Mouse (Mus musculus) intestine, embryonic 14.5 days (tissue): ENCODE data around the gene Zcchc8. TPM values are rescaled to one million over a fixed set of nuclear protein-coding genes. Genes with fewer than 3 reads are reported as not detected.
"Not testable (repeated sequence)": the region's sequence is repeated elsewhere in the genome, so short reads cannot be mapped to it uniquely, and the experiment has no call there.

ENCODE experiments used
- ATAC-seq: fragments of 200-750 bp; cut with Nextera tagmentation; replicated peaks from 2 replicates; pipeline ENCODE4 v1.8.0; 2017; ENCODE audit warnings: low read depth, moderate number of reproducible peaks, moderate TSS enrichment, moderate library complexity; ENCODE audit not compliant: low FRiP score, low TSS enrichment
- DNase-seq: peaks from one replicate; pipeline ENCODE4 v3.0.0-alpha.2; 2018; ENCODE audit warnings: low spot score
- H3K27ac ChIP-seq: fragments of 300-500 bp; sonication (generic); 2 replicates; pipeline ENCODE4 v1.5.1; 2014; ENCODE audit warnings: low read depth, mild to moderate bottlenecking, control low read depth
- H3K27me3 ChIP-seq: fragments of 300-500 bp; sonication (generic); replicated peaks from 2 replicates; pipeline ENCODE4 v1.6.1; 2014; ENCODE audit warnings: low read length, control low read depth; ENCODE audit not compliant: control insufficient read depth, insufficient read depth
- H3K36me3 ChIP-seq: fragments of 300-500 bp; sonication (generic); 2 replicates; pipeline ENCODE4 v1.6.1; 2014; ENCODE audit warnings: low read length, control low read depth; ENCODE audit not compliant: control insufficient read depth, insufficient read depth
- H3K4me1 ChIP-seq: fragments of 300-500 bp; sonication (generic); replicated peaks from 2 replicates; pipeline ENCODE4 v1.6.1; 2014; ENCODE audit warnings: low read length, control low read depth, mixed read lengths; ENCODE audit not compliant: control insufficient read depth, insufficient read depth
- H3K4me2 ChIP-seq: fragments of 300-500 bp; sonication (generic); 2 replicates; pipeline ENCODE4 v1.6.1; 2014; ENCODE audit warnings: low read length
- H3K4me3 ChIP-seq: fragments of 300-500 bp; sonication (generic); 2 replicates; pipeline ENCODE4 v1.5.1; 2014; ENCODE audit warnings: low read depth, low read length, control low read depth, mixed read lengths
- H3K9ac ChIP-seq: fragments of 300-500 bp; sonication (generic); 2 replicates; pipeline ENCODE4 v1.6.1; 2014; ENCODE audit warnings: mild to moderate bottlenecking, low read length
- H3K9me3 ChIP-seq: fragments of 300-500 bp; sonication (generic); 2 replicates; pipeline ENCODE4 v1.6.1; 2016; ENCODE audit warnings: low read length, control low read depth; ENCODE audit not compliant: control insufficient read depth
- WGBS: fragments of 180-500 bp; shearing (Covaris S2); extraction: QIAGEN DNeasy Blood & Tissue Kit; methylation state at CpG from one replicate; pipeline ENCODE4 v1.1.7; 2014; 5-methylcytosine and 5-hydroxymethylcytosine counted together
- polyA plus RNA-seq: library from polyadenylated mRNA; unstranded; fragments of >200 nt; fragmentation: Nextera tagmentation; extraction: Ambion mirVana; gene quantifications from 2 replicates; pipeline ENCODE4 v1.2.1, GENCODE M21; 2014

Gene Zcchc8
- polyA plus RNA-seq, 1 experiment from 2014 or later, result 74.3 TPM

DNA sequence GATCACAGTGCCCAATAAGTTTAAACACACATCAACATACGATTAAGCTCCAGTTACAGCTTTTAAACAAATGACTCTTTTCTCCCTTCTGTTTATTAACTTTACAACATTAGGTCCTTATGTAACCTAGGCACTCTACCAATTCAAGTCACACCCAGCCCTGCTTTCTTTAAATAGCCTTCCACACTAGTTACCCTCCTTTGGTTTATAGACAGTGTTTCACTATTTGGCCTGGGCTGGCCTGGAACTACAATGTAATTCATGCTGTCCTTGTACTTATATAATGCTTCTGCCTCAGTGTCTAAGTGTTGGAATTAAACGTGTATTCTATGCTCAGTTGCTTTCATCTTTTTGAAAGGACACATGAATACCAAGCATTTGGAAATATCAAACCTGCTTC is 23.5 kb upstream of the Zcchc8 start:
- H3K27me3 ChIP-seq, result no peaks in the 10 kb centered on the region
- no peaks in the 10 kb centered on the region for H3K9me3 ChIP-seq
- no peak overlapping the region for H3K27ac ChIP-seq
- H3K36me3 ChIP-seq, result peaks cover 70% of the 10 kb centered on the region
- no peak overlapping the region for H3K4me2 ChIP-seq
- H3K4me1 ChIP-seq, result peaks cover 20% of the 10 kb centered on the region
- H3K4me3 ChIP-seq, result no peak overlapping the region
- DNase-seq (no peak), ATAC-seq (no peak)
- H3K9ac ChIP-seq, result no peak overlapping the region
- 76% methylated on average over 2 of the region's 2 CpGs for WGBS

GRCm38 (mm10) chr5:123730981-123731380 is 10.1 kb upstream of the Zcchc8 start:
- Histone ChIP-seq H3K27ac (no peak overlapping the region), H3K4me1 (no peaks in the 10 kb centered on the region), H3K27me3 (no peaks in the 10 kb centered on the region), H3K4me3 (no peak overlapping the region), H3K9me3 (no peaks in the 10 kb centered on the region), H3K4me2 (no peak overlapping the region), H3K36me3 (peaks cover 86% of the 10 kb centered on the region), H3K9ac (no peak overlapping the region)
- DNase-seq, result no peak
- no peak for ATAC-seq
- 95% methylated on average over 2 of the region's 2 CpGs for WGBS

GRCm38 (mm10) chr5:123723816-123724215 is 2.9 kb upstream of the Zcchc8 start:
- ATAC-seq, H3K4me2 ChIP-seq: not testable (repeated sequence)

DNA sequence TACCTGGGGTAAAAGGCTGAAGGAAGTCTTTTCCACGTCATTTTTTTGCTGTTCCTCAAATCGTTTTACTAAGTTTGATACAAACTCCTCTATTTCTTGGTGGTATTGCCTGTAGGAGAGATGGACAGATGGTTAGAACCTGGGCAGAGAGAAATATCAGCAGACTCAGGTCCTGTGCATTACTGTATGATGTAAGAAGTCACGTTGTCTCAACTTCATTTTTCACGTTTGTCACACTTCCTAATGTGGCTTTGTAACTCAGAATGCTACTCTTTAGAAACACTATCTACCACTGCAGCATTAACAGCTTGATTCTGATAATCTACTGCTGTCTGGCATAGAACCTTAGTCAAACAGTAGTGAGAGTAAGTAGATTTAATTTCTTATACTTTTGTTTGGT is 6.3 kb downstream of the Zcchc8 start:
- DNase-seq (no peak), ATAC-seq (no peak)
- 85% methylated on average over 4 of the region's 4 CpGs for WGBS
- Histone ChIP-seq H3K27ac (no peak overlapping the region), H3K4me2 (no peak overlapping the region), H3K36me3 (peaks cover 78% of the 10 kb centered on the region), H3K9ac (no peak overlapping the region), H3K4me1 (peaks cover 13% of the 10 kb centered on the region), H3K9me3 (no peaks in the 10 kb centered on the region), H3K4me3 (no peak overlapping the region), H3K27me3 (no peaks in the 10 kb centered on the region)

More at GRCm38 (mm10) chr5:123723816-123724215, 2.9 kb upstream of the Zcchc8 start:
- H3K9me3 ChIP-seq, H3K9ac ChIP-seq, H3K4me1 ChIP-seq, H3K27ac ChIP-seq, DNase-seq, H3K27me3 ChIP-seq, H3K4me3 ChIP-seq: not testable (repeated sequence)
- WGBS, result 89% methylated on average over 7 of the region's 7 CpGs
- peaks cover 16% of the 10 kb centered on the region for H3K36me3 ChIP-seq

DNA sequence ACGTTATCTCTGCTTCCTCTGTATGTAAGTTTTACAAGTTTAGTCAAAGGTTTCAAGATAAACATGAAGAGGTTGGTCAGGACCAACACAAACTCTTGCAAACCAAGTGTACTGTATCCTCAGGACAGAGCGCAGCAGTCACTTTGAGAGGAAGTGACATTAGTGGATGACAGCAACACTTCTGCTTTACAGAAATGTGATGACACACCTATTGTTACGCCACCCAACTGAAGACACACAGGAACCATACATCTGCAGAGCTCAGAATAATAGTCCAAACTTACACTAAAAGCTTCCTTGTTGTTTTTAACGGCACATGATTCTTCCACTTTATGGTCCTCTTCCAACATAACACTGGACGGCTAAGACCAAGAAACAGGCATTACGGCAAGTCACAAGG is 7.1 kb downstream of the Zcchc8 start:
- 97% methylated on average over 6 of the region's 6 CpGs for WGBS
- Histone ChIP-seq H3K9me3 (no peaks in the 10 kb centered on the region), H3K4me3 (no peak overlapping the region), H3K4me1 (peaks cover 5% of the 10 kb centered on the region), H3K9ac (no peak overlapping the region), H3K27me3 (no peaks in the 10 kb centered on the region), H3K4me2 (no peak overlapping the region), H3K27ac (no peak overlapping the region), H3K36me3 (peaks cover 86% of the 10 kb centered on the region)
- ATAC-seq (no peak), DNase-seq (no peak)

GRCm38 (mm10) chr5:123709571-123709970 is 11.3 kb downstream of the Zcchc8 start:
- DNase-seq, result no peak
- whole genome bisulfite sequencing, result 67% methylated on average over 4 of the region's 4 CpGs
- Histone ChIP-seq H3K27me3 (no peaks in the 10 kb centered on the region), H3K36me3 (peaks cover 98% of the 10 kb centered on the region), H3K9me3 (no peaks in the 10 kb centered on the region), H3K9ac (no peak overlapping the region), H3K4me3 (no peak overlapping the region), H3K4me1 (no peaks in the 10 kb centered on the region), H3K4me2 (no peak overlapping the region), H3K27ac (no peak overlapping the region)
- ATAC-seq, result no peak

DNA sequence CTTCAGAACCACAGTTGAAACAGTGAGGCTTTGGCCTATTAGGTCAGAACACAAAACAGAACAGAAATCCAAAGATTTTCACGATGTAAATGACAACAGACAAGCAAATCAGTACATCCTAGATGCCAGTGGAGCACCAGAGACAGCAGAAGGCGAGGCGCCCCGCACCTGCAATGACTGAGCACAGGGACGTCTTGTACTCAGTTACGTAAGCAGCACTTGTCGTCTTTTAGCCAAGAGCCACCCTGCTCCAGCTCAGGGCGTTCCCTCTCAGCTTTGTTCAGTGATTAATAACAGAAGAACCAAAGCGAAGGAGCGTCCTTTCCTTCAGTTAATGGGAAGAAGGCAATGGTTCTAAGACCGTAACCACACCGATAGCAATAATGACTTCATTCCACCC is 12.3 kb downstream of the Zcchc8 start:
- peaks cover 98% of the 10 kb centered on the region for H3K36me3 ChIP-seq
- H3K9ac ChIP-seq, result no peak overlapping the region

GRCm38 (mm10) chr5:123700625-123701024 is 20.3 kb downstream of the Zcchc8 start:
- 62% methylated on average over 11 of the region's 11 CpGs for WGBS
- H3K27me3 ChIP-seq, result no peaks in the 10 kb centered on the region
- no peak for DNase-seq
- ATAC-seq, result no peak
- no peak overlapping the region for H3K9ac ChIP-seq
- H3K9me3 ChIP-seq, result no peaks in the 10 kb centered on the region
- H3K4me3 ChIP-seq, result no peak overlapping the region
- no peak overlapping the region for H3K4me2 ChIP-seq
- H3K36me3 ChIP-seq, result peaks cover 80% of the 10 kb centered on the region
- H3K4me1 ChIP-seq, result no peaks in the 10 kb centered on the region
- H3K27ac ChIP-seq, result no peak overlapping the region

More for the DNA sequence above, 12.3 kb downstream of the Zcchc8 start:
- Histone ChIP-seq H3K9me3 (no peaks in the 10 kb centered on the region), H3K27ac (no peak overlapping the region), H3K27me3 (no peaks in the 10 kb centered on the region), H3K4me2 (no peak overlapping the region), H3K4me1 (no peaks in the 10 kb centered on the region), H3K4me3 (no peak overlapping the region)
- no peak for ATAC-seq
- 90% methylated on average over 12 of the region's 12 CpGs for WGBS
- no peak for DNase-seq

GRCm38 (mm10) chr5:123699198-123699597 is 21.7 kb downstream of the Zcchc8 start:
- Histone ChIP-seq H3K4me2 (no peak overlapping the region), H3K9ac (no peak overlapping the region), H3K4me3 (no peak overlapping the region), H3K27ac (no peak overlapping the region), H3K9me3 (no peaks in the 10 kb centered on the region), H3K36me3 (peaks cover 66% of the 10 kb centered on the region), H3K27me3 (no peaks in the 10 kb centered on the region), H3K4me1 (no peaks in the 10 kb centered on the region)
- ATAC-seq (no peak), DNase-seq (peak; percentile 84)
- WGBS, result 30% methylated on average over 3 of the region's 3 CpGs
